Mouse (Mus musculus) neural tube, postnatal 0 days (tissue): ENCODE data around the gene 4430402I18Rik. TPM values are rescaled to one million over a fixed set of nuclear protein-coding genes. Genes with fewer than 3 reads are reported as not detected.

Experiments
- polyA plus RNA-seq: library from polyadenylated mRNA; unstranded; fragments of >200 nt; fragmentation: Nextera tagmentation; extraction: Ambion mirVana; gene quantifications from 2 replicates; pipeline ENCODE4 v1.2.1, GENCODE M21; 2015

The 4430402I18Rik gene
- polyA plus RNA-seq, result 3.7 and 4.0 TPM in 2 replicates

DNA sequence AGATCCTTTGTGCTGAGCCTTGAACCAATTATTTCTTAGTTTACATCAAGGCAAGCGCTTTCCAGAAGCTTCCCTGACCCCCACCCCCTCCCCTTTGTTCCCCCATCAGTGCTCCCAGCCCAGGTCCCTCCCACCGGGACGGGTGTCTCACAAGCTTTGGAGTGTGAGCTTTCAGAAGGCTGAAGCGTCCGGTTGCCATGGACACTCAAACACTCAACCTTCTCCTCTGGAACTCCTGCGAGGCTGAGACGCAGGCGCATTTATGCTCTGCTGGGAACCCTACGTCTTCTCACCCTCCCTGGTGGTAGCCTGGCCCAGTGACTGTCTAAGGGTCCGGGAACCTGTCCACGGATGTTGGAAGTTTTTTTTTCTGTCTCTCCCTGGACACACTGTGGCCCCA is at the start of gene 4430402I18Rik:
TSS of gene 4430402I18Rik (minus strand) at position 149 of the 400 bp plus-strand sequence.

DNA sequence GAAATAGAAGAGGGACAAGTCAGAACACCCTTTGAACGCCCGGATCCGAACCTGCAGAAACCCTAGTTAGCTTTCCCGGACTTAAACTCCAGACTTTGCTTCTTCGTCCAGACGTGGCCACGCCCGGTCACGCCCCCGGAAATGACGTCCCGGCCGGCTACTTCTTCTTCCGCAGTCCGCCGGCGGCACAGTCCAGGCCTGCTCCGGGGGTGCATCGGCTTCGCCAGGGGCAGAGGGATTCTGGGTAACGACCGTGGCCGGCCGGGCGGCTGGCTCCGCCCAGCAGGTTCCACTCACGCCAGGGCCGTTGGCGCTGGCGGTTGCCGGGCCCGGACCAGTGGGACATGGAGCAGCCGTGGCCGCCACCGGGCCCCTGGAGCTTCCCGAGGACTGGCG is 22.6 kb upstream of the 4430402I18Rik start, which contains the start of gene Cdc37l1:
TSS of gene Cdc37l1 (plus strand) at position 159 of the 396 bp plus-strand sequence.

DNA sequence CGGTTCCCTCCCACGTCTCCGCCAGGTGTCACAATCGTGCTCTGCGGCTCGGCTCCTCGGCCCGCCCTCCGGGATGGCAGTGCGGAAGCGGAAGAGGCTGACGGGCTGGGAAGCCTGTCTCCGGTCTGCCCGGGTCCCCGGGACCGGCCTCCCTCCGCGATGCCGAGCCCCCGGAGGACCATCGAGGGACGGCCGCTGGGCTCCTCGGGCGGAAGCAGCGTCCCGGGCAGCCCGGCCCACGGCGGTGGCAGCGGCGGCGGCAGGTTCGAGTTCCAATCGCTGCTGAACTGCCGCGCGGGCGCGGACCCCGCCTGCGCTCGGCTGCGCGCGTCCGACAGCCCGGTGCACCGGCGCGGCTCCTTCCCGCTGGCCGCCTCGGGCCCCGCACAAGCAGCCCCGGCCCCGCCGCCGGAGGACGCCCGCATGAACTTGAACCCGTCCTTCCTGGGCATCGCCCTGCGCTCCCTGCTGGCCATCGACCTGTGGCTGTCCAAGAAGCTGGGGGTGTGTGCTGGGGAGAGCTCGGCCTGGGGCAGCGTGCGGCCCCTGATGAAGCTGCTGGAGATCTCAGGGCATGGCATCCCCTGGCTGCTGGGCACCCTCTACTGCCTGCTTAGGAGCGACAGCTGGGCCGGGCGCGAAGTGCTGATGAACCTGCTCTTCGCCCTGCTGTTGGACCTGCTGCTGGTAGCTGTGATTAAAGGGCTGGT is 3.6 kb downstream of the 4430402I18Rik start, which contains the start of gene Plpp6:
TSS of gene Plpp6 (plus strand) at position 112 of the 710 bp plus-strand sequence.

Other genes starting within 250 kb of the 4430402I18Rik start
- 57.9 and 59.2 TPM in 2 replicates for gene Slc1a1, start 132.8 kb downstream of the 4430402I18Rik start, polyA plus RNA-seq
- 16.0 and 17.7 TPM in 2 replicates for gene Plpp6, start 3.8 kb downstream of the 4430402I18Rik start, polyA plus RNA-seq
- 36.1 and 38.0 TPM in 2 replicates for gene Cdc37l1, start 22.6 kb upstream of the 4430402I18Rik start, polyA plus RNA-seq
- 68.4 and 74.6 TPM in 2 replicates for gene Ak3, start 80.2 kb upstream of the 4430402I18Rik start, polyA plus RNA-seq
- 40.5 and 41.2 TPM in 2 replicates for gene Rcl1, start 133.6 kb upstream of the 4430402I18Rik start, polyA plus RNA-seq